Mouse (Mus musculus): ENCODE measurements around the gene Acot5. TPM values are rescaled to one million over a fixed set of nuclear protein-coding genes. Genes with fewer than 3 reads are reported as not detected.
A peak's percentile ranks its signal among the peaks of the same experiment; 100 is the strongest.
"Not testable (repeated sequence)": the region's sequence is repeated elsewhere in the genome, so short reads cannot be mapped to it uniquely, and the experiment has no call there.

The Acot5 gene
- total and polyA plus RNA-seq, 2 experiments from 2014 or later = 1.2 TPM

DNA sequence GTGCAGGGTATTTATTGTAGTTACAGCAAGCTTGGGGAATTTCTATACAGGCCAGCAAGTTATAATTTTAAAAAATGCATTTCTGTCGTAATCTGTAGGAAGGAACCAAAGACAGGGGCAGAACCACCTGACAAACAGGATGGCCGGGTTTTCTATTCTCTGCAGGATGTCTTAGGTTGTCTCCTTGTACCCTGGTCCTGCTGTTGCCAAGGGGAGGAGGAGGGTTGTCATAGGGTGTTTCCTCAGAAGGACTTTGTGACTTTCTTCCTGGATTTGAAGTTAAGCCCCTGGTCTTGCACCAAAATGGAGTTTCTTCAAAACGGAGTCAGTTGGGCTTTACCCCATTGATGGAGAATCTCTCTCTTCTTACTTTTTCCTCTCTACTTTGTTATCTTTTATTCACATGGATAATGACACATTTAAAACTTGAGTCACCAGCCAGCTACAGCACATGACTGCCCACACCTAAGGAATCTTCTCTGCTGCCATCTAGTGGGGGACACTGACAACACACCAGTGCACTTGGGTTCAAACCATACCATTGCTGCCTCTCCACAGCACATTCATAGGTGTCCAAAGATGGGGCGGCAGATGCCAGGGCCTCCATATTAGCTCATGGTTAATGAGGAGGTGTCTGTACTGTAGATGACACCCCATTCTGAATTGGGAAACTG lies 38.3 kb upstream of the Acot5 start:
- Histone ChIP-seq H3K4me2 (ENCODE audit: low read depth, low read length) (no peak overlapping the region), H3K4me3 (ENCODE audit: low read length) (no peak overlapping the region), H3K36me3 (ENCODE audit: insufficient read depth, low read length) (no peaks in the 10 kb centered on the region), H3K27ac (no peak overlapping the region), H3K27me3 (ENCODE audit: insufficient read depth, low read length) (no peaks in the 10 kb centered on the region), H3K9ac (replicated peaks; ENCODE audit: low read length) (no peak overlapping the region), H3K4me1 (ENCODE audit: insufficient read depth, low read length) (no peaks in the 10 kb centered on the region), H3K9me3 (ENCODE audit: low read length) (no peaks in the 10 kb centered on the region)
- peak; percentile 88 for TF ChIP-seq CTCF (IDR thresholded peaks at IDR 0.05; ENCODE audit: low read depth)
- 0 out of 2 replicates have a peak, but pooled peaks have one; percentile 59 for ATAC-seq
- 67% methylated on average over 4 of the region's 4 CpGs for WGBS
- DNase-seq (ENCODE audit: low spot score) = peak; percentile 82

DNA sequence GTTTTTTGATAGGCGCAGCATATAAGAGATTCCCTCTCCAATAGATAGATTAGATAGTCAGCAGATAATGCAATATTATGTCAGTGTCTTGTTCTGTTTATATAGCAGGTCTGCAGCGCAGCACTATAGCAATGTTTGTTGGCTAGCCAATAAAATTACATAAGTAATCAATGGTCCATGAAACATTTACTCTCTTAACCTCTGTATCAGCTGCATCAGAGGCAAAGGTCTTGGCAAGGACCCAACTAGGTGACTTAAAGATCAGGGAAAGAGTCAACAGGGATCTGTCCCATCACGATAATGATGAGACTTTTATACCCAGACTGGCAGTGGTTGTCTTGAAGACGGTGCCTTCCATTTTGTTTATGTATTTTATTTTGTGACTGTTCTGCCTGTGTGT lies 36.3 kb upstream of the Acot5 start:
- H3K27me3 ChIP-seq (ENCODE audit: insufficient read depth, low read length) = no peaks in the 10 kb centered on the region
- H3K9me3 ChIP-seq (ENCODE audit: low read length) = no peaks in the 10 kb centered on the region
- H3K4me1 ChIP-seq (ENCODE audit: insufficient read depth, low read length) = no peaks in the 10 kb centered on the region
- no peaks in the 10 kb centered on the region for H3K36me3 ChIP-seq (ENCODE audit: insufficient read depth, low read length)
- WGBS = 91% methylated on average over 4 of the region's 4 CpGs
- DNase-seq (ENCODE audit: low spot score) (no peak), ATAC-seq (no peak)
- no peak overlapping the region for H3K9ac ChIP-seq (replicated peaks; ENCODE audit: low read length)
- no peak for TF ChIP-seq CTCF (IDR thresholded peaks at IDR 0.05; ENCODE audit: low read depth)
- no peak overlapping the region for H3K4me3 ChIP-seq (ENCODE audit: low read length)
- no peak overlapping the region for H3K4me2 ChIP-seq (ENCODE audit: low read depth, low read length)
- no peak overlapping the region for H3K27ac ChIP-seq

DNA sequence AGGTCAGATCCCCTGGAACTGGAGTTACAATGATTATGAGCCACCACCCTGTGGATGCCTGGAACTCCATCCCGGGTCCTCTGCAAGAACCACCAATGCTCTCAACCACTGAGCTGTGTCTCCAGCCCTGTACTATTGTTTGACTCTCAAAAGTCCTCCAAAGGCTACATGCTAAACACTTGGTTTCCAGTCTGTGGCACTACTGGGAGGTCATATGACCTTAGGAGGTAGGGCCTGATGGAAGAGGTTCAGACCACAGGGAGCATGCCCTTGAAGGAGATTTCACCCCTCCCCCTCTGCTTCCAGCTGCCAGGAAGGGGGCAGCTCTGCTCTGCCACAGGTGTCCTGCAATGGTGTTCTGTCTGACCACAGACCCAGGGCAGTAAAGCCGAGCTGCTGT lies 35.8 kb upstream of the Acot5 start:
- WGBS = 90% methylated on average over 2 of the region's 2 CpGs

DNA sequence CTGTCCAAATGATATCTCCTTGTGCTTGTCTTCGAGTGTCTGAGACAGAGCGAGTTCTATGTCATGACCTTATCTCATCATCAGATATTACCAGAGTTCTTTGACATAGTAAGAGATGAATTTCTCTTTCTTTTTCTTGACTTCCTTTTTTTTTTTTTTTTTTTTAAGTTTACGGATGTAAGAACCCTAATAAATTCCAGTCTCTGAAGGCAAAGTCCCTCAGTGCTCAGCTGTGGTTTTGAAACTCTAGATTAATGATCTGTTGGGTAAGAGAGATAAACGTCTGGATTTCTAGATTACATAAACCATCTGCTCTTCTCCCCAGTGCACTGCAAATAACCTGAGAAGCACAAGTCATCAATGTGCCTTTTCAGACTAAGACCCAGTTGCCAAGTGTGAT lies 35.0 kb upstream of the Acot5 start:
- no peak overlapping the region for H3K27ac ChIP-seq
- no peaks in the 10 kb centered on the region for H3K36me3 ChIP-seq (ENCODE audit: insufficient read depth, low read length)
- H3K4me3 ChIP-seq (ENCODE audit: low read length) = no peak overlapping the region
- TF ChIP-seq CTCF (IDR thresholded peaks at IDR 0.05; ENCODE audit: low read depth) = no peak
- no peaks in the 10 kb centered on the region for H3K4me1 ChIP-seq (ENCODE audit: insufficient read depth, low read length)
- no peak overlapping the region for H3K9ac ChIP-seq (replicated peaks; ENCODE audit: low read length)
- WGBS = 77% methylated on average over 4 of the region's 4 CpGs
- H3K27me3 ChIP-seq (ENCODE audit: insufficient read depth, low read length) = no peaks in the 10 kb centered on the region
- no peak overlapping the region for H3K4me2 ChIP-seq (ENCODE audit: low read depth, low read length)
- DNase-seq (ENCODE audit: low spot score) (no peak), ATAC-seq (no peak)
- H3K9me3 ChIP-seq (ENCODE audit: low read length) = no peaks in the 10 kb centered on the region

More for the DNA sequence above, 35.8 kb upstream of the Acot5 start:
- not testable (repeated sequence) for H3K4me1 ChIP-seq (ENCODE audit: insufficient read depth, low read length); H3K27ac ChIP-seq; DNase-seq (ENCODE audit: low spot score); H3K27me3 ChIP-seq (ENCODE audit: insufficient read depth, low read length); H3K4me3 ChIP-seq (ENCODE audit: low read length); H3K4me2 ChIP-seq (ENCODE audit: low read depth, low read length); H3K36me3 ChIP-seq (ENCODE audit: insufficient read depth, low read length); ATAC-seq; H3K9ac ChIP-seq (replicated peaks; ENCODE audit: low read length); H3K9me3 ChIP-seq (ENCODE audit: low read length)

DNA sequence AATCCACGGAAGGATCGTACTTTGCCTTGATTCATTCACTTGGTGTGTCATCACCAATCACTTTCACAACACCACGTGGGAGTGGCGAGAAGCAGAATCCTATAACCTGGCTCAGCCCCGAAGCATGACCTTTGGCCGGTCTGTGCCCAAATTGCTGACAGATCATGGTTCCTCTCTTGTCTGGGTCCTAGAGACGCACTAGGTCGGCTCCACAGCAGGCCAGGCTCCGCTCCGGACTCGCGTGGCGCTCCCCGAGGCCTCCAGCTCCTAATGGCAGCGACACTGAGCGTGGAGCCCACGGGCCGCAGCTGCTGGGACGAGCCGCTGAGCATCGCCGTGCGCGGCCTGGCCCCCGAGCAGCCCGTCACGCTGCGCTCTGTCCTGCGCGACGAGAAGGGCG lies 30.9 kb upstream of the Acot5 start, which contains the start of gene Acot4:
Gene Acot4, plus strand, starts transcription at position 139 of the 400 bp plus-strand sequence.
- 7% methylated on average over 31 of the region's 32 CpGs for WGBS
- not testable (repeated sequence) for H3K36me3 ChIP-seq (ENCODE audit: insufficient read depth, low read length); H3K4me1 ChIP-seq (ENCODE audit: insufficient read depth, low read length); H3K27ac ChIP-seq; H3K9me3 ChIP-seq (ENCODE audit: low read length); H3K27me3 ChIP-seq (ENCODE audit: insufficient read depth, low read length)
- peak within 1 kb of the TSS; percentile 42 for H3K4me3 ChIP-seq (ENCODE audit: low read length)
- ATAC-seq (peak; percentile 66; the same call in 1 of the 2 replicates), DNase-seq (ENCODE audit: low spot score) (peak; percentile 13)
- peak within 1 kb of the TSS; percentile 64 for H3K4me2 ChIP-seq (ENCODE audit: low read depth, low read length)
- peak within 1 kb of the TSS; percentile 48 for H3K9ac ChIP-seq (replicated peaks; ENCODE audit: low read length)

DNA sequence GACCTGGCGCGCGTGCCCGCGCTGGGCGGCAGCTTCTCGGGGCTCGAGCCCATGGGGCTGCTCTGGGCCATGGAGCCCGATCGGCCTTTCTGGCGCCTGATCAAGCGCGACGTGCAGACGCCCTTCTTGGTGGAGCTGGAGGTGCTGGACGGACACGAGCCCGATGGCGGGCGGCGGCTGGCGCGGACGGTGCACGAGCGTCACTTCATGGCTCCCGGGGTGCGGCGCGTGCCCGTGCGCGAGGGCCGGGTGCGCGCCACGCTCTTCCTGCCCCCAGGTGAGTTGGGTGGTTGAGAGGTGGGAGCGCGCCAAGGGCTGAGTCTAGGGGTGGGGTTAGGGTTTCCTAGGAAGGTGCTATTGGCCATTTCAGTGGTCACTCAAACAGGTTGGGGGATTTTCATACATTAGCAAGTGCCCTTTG lies 30.4 kb upstream of the Acot5 start, which contains the start of gene Gm49366:
Gene Gm49366, plus strand, starts transcription at position 245 of the 421 bp plus-strand sequence.
- peak within 1 kb of the TSS; percentile 42 for H3K4me3 ChIP-seq (ENCODE audit: low read length)
- not testable (repeated sequence) for H3K4me1 ChIP-seq (ENCODE audit: insufficient read depth, low read length); H3K27me3 ChIP-seq (ENCODE audit: insufficient read depth, low read length); H3K27ac ChIP-seq; H3K9me3 ChIP-seq (ENCODE audit: low read length); H3K36me3 ChIP-seq (ENCODE audit: insufficient read depth, low read length)
- WGBS = under 1% methylated on average over 39 of the region's 39 CpGs
- H3K9ac ChIP-seq (replicated peaks; ENCODE audit: low read length) = peak within 1 kb of the TSS; percentile 48
- peak within 1 kb of the TSS; percentile 64 for H3K4me2 ChIP-seq (ENCODE audit: low read depth, low read length)
- ATAC-seq (peak; percentile 80), DNase-seq (ENCODE audit: low spot score) (peak; percentile 48)

DNA sequence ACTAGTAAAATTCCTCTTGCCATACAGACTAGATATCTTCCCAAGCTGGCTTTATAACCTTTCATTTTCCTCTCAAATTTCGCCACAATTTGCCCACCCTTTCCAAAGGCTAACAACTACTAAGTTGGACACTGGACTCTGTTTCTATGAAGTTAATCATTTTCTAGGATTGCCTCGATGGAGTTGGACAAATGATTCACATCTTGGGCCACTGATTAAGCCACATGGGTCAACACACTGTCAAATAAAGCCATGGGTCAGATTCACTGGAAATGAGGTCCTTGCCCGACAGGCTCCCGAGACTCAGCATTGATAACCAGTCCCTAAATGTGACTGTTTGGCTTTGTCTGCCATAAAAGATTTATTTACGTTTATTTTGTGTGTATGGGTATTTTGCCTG lies 26.9 kb upstream of the Acot5 start:
- Histone ChIP-seq H3K27ac (no peak overlapping the region), H3K4me3 (ENCODE audit: low read length) (no peak overlapping the region), H3K9me3 (ENCODE audit: low read length) (no peaks in the 10 kb centered on the region), H3K9ac (replicated peaks; ENCODE audit: low read length) (no peak overlapping the region), H3K4me2 (ENCODE audit: low read depth, low read length) (no peak overlapping the region), H3K27me3 (ENCODE audit: insufficient read depth, low read length) (no peaks in the 10 kb centered on the region), H3K36me3 (ENCODE audit: insufficient read depth, low read length) (no peaks in the 10 kb centered on the region; the same call in 1 of the 2 replicates), H3K4me1 (ENCODE audit: insufficient read depth, low read length) (no peaks in the 10 kb centered on the region)
- WGBS = 89% methylated on average over 5 of the region's 5 CpGs
- no peak for TF ChIP-seq CTCF (IDR thresholded peaks at IDR 0.05; ENCODE audit: low read depth)
- DNase-seq (ENCODE audit: low spot score) (no peak), ATAC-seq (no peak)

Measured in hindbrain, postnatal 0 days (tissue).